Mouse (Mus musculus) mouse trophoblast stem cell (cell line): Measurements from ENCODE around the gene Rplp2.
"Not testable (repeated sequence)": the region's sequence is repeated elsewhere in the genome, so short reads cannot be mapped to it uniquely, and the experiment has no call there.

Source experiments
- in situ Hi-C, 2 experiments: fragments of 300-500 bp; cut with MseI, MboI; formaldehyde crosslinking; loops; 2 replicates in 1 of 2; 3 replicates in 1 of 2; pipeline ENCODE4 v1.15.1; 2025

Gene Rplp2

DNA sequence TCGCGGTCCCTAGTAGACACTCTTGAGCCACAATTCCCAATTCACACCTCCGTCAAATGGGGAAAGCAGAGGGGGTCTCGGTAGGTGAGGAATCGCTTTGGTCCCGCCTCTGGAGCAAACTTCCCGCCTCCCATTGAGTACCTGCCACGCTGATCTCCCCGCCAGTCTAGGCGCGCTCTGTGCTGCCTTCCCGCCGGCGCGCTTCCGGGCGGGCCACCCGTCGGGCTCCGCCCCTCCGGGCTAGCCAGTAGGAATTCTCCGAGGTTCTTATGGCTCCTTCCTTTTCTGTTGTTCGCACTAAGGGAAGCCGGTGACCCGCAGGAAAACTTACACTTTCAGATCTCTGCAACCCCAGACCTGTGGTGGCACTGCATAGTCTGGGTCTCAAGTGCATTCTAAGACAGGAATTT, 3.3 kb upstream of the Rplp2 start, which contains the start of gene Pidd1:
TSS of gene Pidd1 (minus strand) at position 198 of the 410 bp plus-strand sequence.
- in situ Hi-C loops, result no loop called here

DNA sequence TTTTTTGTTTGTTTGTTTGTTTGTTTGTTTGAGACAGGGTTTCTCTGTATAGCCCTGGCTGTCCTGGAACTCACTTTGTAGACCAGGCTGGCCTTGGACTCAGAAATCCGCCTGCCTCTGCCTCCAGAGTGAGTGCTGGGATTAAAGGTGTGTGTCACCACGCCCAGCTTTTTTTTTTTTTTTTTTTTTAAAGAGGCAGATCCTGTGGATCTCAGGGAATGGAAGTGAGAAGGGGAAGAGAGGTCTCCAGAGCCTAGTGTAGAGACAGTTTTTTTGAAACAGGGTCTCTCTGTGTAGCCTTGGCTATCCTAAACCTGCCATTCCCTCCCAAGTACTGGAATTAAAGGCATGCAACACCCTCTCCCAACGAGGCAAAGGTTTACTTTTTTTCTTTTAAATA, 796 bp upstream of the Rplp2 start:
- in situ Hi-C loops, result not testable (repeated sequence)

DNA sequence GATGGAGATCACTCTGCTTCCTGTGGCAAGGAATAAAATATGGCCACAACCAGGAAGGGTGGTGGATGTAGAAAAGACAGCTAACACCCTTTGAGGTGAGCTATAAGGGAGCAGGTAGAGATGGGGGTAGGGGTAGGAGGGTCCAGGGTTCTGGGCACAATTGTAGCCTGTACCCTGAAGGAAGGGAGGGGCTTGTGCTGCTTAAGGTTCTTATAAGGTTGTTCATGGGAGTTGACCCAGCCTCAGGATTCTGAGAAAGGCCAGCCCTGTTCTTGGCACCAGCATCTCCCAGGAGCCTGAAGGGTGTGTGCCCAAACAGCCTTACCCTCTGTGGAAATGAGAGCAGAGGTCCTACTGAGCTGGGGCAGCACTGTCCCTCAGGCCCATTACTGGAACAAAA, 4.8 kb downstream of the Rplp2 start:
- in situ Hi-C loops, result no loop called here

DNA sequence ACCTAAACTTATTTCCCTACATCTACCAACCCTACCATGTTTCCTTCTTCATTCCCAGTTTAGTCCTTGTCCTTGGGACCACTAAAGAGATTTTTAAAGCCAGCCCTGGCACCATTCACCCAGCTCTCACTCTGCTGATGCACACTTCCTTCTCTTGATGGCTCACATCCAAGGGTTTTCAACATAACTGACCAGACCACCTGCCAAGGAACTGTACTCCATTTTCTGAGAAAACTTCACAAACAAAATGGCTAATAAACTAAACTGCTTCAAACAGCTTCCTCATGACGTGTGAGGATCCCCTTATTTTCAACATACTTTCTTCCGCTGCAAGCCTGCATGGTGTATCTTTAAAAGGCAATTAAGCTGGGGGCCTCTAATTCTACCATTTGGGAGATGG, 6.5 kb downstream of the Rplp2 start:
- in situ Hi-C loops, result no loop called here

DNA sequence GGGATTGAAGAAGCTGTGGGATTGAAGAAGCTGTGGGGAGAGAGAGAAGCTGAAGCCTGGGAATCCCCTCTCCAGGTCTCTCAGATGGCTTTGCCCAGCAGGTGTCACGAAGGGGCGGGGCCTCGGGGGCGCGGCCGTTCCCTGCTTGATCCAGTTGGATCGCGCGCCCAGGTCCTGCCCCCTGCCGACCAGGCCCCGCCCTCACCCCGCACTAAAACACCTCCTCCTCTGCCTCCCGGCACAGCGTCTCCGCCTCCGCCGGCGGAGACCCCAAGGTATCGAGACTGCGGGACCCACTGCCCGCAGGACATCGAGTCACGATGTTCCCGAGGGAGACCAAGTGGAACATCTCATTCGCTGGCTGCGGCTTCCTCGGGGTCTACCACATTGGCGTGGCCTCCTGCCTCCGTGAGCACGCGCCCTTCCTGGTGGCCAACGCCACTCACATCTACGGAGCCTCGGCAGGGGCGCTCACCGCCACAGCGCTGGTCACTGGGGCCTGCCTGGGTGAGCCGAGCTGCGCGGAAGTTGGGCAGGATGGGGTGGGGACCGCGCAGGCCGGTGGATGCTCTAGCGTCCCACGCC, 7.9 kb downstream of the Rplp2 start, which contains the start of gene Pnpla2:
TSS of gene Pnpla2 (plus strand) at position 232 of the 585 bp plus-strand sequence.
- in situ Hi-C loops, result no loop called here

DNA sequence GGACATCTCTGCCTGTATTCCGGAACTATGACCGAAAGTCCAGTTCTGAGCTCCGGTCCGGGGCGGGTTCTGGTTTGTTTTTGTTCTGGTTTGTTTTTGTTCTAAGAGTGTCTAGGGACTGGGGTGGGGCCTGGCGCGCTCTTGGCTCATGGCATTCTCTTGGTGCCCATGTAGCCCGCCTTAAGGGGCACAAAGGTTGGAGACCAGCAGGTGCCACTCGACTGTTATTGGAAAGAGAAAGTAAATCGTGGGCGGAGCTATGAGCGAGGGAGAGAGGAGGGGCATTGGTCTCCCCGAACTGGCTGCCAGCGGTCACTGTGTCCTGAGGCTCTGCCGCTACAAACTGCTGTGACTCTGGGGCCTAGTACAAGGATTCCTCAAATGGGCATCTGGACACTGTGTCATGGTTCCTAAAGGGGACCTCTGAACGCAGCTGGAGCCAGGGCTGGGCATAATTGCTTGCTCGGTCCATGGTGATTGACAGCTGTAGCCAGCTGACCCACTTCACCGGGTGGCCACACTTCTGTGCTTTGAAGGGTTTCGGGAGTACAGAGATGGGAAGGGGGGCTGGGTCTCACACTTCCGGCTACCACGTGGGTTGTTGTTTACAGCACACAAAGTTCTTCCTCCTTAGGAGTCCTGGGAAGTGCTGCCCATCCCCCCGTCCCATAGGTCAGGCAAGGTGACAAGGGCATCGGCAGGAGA, 8.6 kb downstream of the Rplp2 start:
- in situ Hi-C loops, result no loop called here

DNA sequence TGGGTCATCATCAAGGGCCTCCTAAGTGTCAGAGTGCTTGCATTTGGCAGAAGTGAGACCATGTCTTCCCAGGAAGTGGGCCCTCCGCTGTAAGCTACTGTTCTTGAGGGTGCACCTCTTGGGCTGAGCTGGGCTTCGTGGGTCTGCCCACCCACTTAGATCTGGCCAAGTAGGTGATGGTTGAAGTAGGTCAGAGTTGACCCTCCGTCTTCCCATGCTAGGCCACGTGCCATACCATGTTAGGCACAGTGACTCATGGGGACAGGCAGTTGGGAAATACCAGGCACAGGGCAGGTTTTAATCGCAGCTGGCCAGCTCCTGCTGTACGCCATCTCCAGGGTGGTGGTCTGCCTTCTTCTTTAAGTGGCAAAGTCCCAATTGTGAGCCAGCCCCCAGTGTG, 9.6 kb downstream of the Rplp2 start:
- in situ Hi-C loops, result no loop called here

DNA sequence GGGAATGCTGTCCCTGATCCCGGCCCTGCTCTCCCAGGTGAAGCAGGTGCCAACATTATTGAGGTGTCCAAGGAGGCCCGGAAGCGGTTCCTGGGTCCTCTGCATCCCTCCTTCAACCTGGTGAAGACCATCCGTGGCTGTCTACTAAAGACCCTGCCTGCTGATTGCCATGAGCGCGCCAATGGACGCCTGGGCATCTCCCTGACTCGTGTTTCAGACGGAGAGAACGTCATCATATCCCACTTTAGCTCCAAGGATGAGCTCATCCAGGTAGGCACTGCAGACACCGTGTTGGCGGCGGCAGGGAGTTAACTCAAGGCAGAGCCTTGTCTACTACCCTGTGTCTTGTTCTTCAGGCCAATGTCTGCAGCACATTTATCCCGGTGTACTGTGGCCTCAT, 10.1 kb downstream of the Rplp2 start:
- in situ Hi-C loops, result no loop called here

DNA sequence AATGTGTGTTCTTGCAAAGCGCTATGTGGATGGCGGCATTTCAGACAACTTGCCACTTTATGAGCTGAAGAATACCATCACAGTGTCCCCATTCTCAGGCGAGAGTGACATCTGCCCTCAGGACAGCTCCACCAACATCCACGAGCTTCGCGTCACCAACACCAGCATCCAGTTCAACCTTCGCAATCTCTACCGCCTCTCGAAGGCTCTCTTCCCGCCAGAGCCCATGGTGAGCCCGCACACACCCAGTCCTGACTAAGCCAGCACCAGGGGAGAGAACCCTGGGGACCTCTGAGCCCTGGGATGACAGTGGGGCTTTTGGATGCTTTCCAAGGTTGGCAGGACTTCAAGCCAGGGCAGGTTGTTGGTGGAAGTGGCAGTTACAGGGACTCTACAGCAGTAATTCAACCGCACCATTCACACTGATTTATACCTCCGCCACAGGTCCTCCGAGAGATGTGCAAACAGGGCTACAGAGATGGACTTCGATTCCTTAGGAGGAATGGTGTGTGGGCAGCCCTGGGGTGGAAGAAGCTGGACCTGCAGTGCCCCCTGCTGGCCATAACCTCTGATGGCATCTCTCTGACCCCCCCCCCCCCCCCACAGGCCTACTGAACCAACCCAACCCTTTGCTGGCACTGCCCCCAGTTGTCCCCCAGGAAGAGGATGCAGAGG, 11.0 kb downstream of the Rplp2 start:
- in situ Hi-C loops, result no loop called here

DNA sequence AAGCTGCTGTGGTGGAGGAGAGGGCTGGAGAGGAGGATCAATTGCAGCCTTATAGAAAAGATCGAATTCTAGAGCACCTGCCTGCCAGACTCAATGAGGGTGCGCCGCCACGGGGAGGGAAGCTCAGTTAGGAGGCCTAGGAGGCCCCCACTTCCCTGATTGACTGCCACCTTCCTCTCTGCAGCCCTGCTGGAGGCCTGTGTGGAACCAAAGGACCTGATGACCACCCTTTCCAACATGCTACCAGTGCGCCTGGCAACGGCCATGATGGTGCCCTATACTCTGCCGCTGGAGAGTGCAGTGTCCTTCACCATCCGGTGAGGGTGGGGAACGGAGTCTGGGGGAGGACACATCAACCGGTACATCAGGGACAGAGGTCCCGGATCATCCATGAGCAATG, 11.5 kb downstream of the Rplp2 start:
- in situ Hi-C loops, result no loop called here

DNA sequence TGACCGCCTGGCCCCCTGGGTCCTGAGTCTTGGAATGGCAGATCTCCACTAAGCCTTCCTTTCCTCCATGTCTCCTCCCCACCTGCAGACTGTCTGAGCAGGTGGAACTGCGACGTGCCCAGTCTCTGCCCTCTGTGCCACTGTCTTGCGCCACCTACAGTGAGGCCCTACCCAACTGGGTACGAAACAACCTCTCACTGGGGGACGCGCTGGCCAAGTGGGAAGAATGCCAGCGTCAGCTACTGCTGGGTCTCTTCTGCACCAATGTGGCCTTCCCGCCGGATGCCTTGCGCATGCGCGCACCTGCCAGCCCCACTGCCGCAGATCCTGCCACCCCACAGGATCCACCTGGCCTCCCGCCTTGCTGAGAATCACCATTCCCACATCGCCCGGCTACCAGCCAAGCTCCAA, 12.1 kb downstream of the Rplp2 start:
- in situ Hi-C loops, result no loop called here

DNA sequence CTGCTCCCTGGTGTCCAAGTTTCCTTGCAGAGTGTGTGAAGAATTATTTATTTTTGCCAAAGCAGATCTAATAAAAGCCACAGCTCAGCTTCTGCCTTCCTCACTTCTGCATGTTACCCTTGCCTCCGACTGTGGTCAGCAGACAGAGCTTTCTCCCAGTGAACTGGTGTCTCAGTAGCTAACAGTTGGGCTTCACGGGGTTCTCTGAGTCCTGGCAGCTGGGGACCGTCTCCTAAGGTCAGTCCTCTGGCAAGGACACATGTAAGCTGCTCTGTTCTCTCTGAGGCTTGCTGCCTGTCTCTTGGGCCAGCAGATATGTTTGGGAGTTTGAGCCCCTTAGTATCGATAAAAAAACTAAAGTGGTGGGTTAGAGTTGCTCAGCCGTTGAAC, 12.8 kb downstream of the Rplp2 start:
- in situ Hi-C loops, result no loop called here

DNA sequence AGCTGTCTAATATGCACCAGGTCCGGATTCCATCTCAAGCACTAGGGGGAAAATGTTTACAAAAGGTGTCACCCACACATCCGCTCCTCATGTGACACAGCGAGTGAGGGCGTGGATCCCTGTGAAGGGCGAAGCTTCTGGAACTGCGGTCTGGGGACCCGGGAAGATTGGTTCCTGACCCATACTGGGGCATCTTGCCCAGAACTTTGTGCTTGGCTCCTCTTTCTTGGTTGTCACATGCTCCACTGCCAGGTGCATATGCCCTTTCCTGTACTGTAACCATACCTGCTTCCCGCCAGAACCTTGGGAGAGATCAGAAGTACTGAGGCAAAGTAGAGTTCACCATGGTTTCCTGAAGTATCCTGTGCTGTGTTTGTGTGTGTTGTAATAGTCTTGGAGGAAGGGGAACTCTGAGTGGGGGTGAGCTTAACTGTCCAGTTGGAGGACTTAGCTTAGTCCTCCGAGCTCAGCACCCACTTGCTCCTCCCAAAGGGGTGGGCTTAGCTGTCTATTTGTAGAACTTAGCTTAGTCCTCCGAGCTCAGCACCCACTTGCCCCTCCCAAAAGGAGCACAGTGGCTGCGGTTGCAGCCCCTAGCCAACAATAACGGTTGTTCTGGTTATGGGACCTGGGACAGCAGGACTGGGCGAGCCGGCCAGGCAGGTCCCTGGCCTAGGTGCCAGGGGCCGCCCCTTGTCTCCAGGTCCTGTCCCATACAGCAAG, 13.4 kb downstream of the Rplp2 start, which contains the start of gene Cracr2b:
TSS of gene Cracr2b (plus strand) at position 704 of the 723 bp plus-strand sequence.
- in situ Hi-C loops, result no loop called here

DNA sequence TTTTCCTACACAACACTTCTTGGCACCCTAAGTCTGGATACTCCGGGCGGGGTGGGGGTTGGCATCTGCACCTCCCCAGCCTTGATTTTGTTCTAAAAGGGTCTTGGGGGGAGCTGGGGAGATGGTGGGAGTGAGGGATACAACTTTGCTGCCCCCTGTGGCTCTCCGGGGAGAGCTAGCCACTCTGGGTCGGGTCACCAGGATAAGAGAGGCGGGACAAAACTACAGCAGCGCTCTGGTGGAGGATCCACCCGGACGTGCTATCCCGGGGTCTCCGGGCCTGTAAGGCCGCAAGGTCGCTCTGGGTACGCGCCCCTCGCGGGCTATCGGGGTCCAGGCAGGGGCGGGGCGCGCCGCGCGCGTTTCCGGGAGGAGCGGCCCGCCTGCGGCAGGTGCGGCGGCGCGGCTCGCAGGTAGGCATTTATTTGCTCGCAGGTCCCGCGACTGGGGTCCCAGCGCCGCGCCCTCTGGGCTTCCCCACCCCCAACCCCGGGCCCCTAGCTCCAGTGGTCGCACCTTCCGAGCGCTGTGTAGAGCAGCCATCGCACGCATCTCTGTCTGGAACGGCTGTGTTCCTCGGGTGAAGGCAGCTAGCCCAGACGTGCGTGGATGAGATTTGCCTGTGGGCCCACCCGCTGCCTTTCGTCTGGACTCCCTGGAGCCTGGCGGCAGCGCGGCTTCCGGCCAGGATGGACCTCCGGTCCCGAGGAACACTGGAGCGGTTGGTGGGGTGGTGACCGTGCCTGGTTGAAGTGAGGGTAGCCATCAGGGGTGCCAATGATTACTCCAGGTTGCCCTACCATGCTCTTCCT, 14.6 kb downstream of the Rplp2 start:
- in situ Hi-C loops, result no loop called here

DNA sequence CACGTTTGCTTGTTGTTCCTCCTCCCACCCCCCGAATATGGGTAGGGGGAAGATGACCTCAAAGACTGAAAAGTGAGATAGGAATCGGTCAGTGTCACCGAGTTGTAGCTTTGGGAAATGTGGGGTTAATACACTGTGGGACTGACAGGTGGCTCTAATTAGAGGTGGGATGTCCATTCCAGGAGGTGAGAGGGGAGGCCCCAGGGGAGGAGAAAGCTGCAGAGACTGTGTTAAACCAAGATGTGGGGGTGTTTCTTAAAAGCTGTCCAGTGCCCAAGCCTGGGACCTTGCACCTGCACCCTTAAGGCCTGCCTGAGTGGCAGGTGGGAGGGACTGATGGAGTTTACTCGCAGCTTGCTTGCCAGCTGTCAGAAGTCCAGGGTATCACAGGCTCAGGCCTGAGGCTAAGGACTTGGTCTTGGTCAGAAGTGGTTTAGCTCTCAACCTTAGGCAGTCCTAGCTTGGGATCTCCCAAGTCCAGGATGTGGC, 15.2 kb downstream of the Rplp2 start:
- in situ Hi-C loops, result no loop called here

DNA sequence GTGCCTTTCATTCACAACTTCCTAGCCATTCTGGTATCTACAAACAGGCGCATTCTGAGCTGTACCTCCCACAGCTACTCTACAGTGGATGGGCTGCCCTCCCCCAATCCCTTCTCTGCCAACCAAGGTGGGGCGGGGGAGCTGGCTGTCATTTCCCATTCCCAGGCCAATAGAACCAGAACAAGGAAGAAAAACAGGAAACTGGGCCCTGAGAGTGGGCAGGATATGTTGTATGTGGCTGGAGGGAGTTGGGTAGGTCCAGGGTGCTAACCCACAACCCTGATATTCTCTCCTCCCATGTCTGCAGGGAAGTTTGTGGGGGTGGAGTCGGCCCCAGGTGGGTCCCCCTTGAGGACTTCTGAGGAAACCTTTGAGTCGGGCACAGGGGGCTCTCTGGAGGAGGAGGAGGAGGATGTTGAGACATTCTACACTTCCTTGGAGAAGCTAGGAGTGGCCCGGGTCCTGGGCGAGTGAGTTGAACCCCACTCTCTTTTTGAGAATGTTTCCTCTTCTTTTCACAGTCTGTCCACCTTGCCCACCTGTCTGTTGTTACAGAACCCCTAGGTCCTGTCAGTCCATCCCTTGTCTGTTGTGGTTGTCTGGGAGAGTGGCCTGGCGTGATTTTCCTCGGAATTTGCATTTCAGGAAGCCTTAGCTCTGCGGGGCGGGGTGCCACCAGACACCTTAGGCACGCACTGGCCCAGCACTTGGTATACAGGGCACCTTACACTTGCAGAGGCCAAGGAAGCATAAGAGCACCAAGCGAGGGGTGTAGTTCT, 16.8 kb downstream of the Rplp2 start:
- in situ Hi-C loops, result no loop called here

DNA sequence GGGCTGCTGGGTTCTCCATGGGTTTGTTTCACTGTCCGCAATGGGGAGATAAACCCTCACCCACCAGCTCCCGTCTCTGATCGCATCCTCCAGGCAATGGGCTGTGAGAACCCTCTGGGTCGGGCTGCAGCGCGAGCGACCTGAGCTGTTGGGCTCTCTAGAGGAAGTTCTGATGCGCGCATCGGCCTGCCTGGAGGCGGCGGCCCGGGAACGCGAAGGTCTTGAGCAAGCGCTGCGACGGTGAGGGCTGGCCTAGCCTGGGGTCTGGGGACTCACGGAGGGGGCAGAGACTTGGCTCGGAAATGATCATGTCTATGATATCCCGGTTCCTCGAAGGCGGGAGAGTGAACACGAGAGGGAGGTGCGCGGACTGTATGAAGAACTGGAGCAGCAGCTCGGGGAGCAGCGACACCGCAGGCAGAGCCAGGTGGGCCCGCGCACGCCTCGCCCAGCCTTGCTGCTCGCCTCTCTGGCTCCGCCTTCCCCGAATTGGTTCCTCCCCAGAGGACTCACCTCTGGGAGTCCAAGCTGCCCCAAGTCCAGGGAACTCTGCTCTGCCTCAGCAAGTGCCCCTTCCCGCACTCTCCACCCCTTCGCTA, 17.5 kb downstream of the Rplp2 start:
- in situ Hi-C loops, result no loop called here

DNA sequence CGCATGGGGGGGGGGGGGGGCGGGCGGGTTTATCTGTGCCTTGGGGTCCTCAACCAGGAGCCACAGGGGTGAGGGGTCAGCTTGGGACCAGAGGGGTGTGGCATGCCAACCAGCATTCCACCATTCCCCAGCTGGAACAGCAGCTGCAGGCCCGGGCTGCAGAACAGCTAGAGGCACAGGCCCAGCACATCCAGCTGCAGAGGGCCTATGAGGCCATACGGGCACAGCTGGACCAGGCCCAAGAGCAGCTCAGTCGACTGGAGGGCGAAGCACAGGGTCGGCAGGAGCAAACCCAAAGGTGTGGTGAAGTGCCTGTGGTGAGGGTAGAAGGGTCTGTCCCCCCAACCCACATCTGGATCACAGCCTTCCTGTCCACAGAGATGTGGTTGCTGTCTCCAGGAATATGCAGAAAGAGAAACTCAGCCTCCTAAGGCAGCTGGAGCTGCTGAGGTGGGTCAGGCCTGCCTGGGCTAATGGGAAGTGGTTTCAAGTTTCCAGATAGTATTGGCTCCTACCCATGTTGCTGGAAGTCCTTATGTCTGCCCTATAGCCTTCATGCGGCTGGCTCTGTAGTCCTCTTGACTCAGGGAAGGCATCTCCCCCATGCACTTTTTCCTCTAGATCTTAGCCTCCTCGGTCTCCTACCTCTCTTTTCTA, 18.3 kb downstream of the Rplp2 start:
- in situ Hi-C loops, result no loop called here

DNA sequence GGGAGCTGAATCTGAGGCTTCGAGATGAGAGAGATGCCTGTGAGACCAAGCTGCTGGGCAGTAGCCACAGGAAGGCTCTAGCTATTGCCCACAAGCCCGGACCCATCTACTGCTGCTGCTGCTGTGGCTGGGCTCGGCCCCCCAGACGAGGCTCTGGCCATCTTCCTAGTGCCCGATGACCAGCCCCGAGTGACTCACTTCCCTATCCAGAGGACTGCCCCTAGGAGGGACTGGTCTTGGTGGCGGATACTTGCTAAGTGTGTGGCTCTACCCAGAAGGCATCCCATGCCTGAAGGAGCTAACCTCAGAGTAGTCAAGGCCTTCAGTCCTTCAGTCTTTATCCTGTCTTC, 18.9 kb downstream of the Rplp2 start:
- in situ Hi-C loops, result no loop called here
